Mouse (Mus musculus) kidney, adult 2 months (tissue): ENCODE results near the gene Tufm. TPM values are rescaled to one million over a fixed set of nuclear protein-coding genes. Genes with fewer than 3 reads are reported as not detected.

Experiments
- DNase-seq: peaks from one replicate; pipeline ENCODE4 v3.0.0; 2021
- H3K27ac ChIP-seq: fragments of 200-500 bp; 2 replicates; pipeline ENCODE4 v1.5.1; 2012; ENCODE audit warnings: low read depth, low read length, control low read depth, inconsistent platforms; ENCODE audit not compliant: insufficient read depth
- H3K27me3 ChIP-seq: fragments of 200-500 bp; replicated peaks from 2 replicates; pipeline ENCODE4 v1.6.1; 2012; ENCODE audit warnings: mild to moderate bottlenecking, moderate library complexity, low read length, inconsistent platforms; ENCODE audit not compliant: control insufficient read depth, insufficient read depth
- H3K36me3 ChIP-seq: fragments of 200-500 bp; 2 replicates; pipeline ENCODE4 v1.6.1; 2012; ENCODE audit warnings: mild to moderate bottlenecking, moderate library complexity, low read length, inconsistent platforms; ENCODE audit not compliant: control insufficient read depth, insufficient read depth
- H3K4me1 ChIP-seq: fragments of 200-500 bp; 2 replicates; pipeline ENCODE4 v1.6.1; 2011; ENCODE audit warnings: low read length; ENCODE audit not compliant: control insufficient read depth, insufficient read depth
- H3K4me3 ChIP-seq: fragments of 200-500 bp; 2 replicates; pipeline ENCODE4 v1.5.1; 2011; ENCODE audit warnings: mild to moderate bottlenecking, low read depth, low read length, control low read depth; ENCODE audit not compliant: insufficient read depth
- CTCF ChIP-seq: fragments of 200-500 bp; conservative IDR thresholded peaks from 2 replicates; pipeline ENCODE4 v1.5.1; 2011; ENCODE audit warnings: low read depth, mild to moderate bottlenecking, control low read depth, low read length, moderate library complexity, mixed read lengths; ENCODE audit not compliant: insufficient read depth, insufficient read length
- POLR2A ChIP-seq: fragments of 200-500 bp; IDR thresholded peaks from one replicate; pipeline ENCODE4 v1.6.1; 2011; ENCODE audit warnings: low read depth, low read length, control low read depth
- WGBS: fragments of 180-500 bp; shearing (Covaris S2); methylation state at CpG from one replicate; pipeline ENCODE4 v1.1.7; 2018; 5-methylcytosine and 5-hydroxymethylcytosine counted together
- polyA plus RNA-seq: library from polyadenylated mRNA; depleted of rRNA; stranded (reverse); fragments of >200 nt; gene quantifications from 2 replicates; pipeline ENCODE4 v1.2.3, GENCODE M21; 2012

The Tufm gene
- polyA plus RNA-seq, 1 experiment = 227 TPM

- H3K36me3 ChIP-seq = peaks cover 2% of the 10 kb centered on the region
- 89% methylated on average over 18 of the region's 18 CpGs for WGBS
- no peak for TF ChIP-seq POLR2A
- no peak for TF ChIP-seq CTCF
- H3K4me1 ChIP-seq = no peaks in the 10 kb centered on the region
- H3K4me3 ChIP-seq = no peak overlapping the region
- DNase-seq = no peak
- H3K27me3 ChIP-seq = no peaks in the 10 kb centered on the region
- no peak overlapping the region for H3K27ac ChIP-seq
Measured at GRCm38 (mm10) chr7:126449991-126450390, 37.2 kb upstream of the Tufm start.

DNA sequence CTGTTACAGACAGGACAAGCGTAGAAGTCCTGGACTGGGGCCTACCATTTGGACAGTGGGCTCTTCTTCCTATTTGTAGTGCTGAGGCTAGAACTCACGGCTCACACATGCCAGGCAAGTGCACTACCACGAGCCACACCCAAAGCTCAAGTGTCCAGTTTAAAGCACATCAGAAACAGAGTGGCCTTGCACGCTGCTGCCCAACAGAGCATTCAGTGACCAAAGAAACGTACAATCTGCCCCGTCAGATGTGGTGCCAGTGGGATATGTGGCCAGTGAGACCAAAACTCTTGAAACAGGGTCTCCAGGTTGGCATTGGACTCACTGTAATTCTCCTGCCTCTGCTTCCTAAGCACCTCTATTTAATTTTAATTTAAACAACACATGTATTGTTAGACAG, 36.5 kb upstream of the Tufm start:
- TF ChIP-seq POLR2A (no peak), CTCF (no peak)
- H3K27ac ChIP-seq = no peak overlapping the region
- H3K4me1 ChIP-seq = no peaks in the 10 kb centered on the region
- H3K27me3 ChIP-seq = no peaks in the 10 kb centered on the region
- H3K36me3 ChIP-seq = no peaks in the 10 kb centered on the region; the same call in 1 of the 2 replicates
- no peak overlapping the region for H3K4me3 ChIP-seq
- WGBS = 87% methylated on average over 6 of the region's 6 CpGs
- no peak for DNase-seq

- Histone ChIP-seq H3K27ac (no peak overlapping the region), H3K27me3 (no peaks in the 10 kb centered on the region), H3K4me3 (no peak overlapping the region), H3K36me3 (no peaks in the 10 kb centered on the region), H3K4me1 (no peaks in the 10 kb centered on the region)
- TF ChIP-seq CTCF = no peak
- TF ChIP-seq POLR2A = no peak
- no peak for DNase-seq
- 93% methylated on average over 3 of the region's 3 CpGs for WGBS
Measured at GRCm38 (mm10) chr7:126452244-126452643, 34.9 kb upstream of the Tufm start.

GRCm38 (mm10) chr7:126453861-126454260, 33.3 kb upstream of the Tufm start:
- no peak overlapping the region for H3K4me3 ChIP-seq
- TF ChIP-seq CTCF (no peak), POLR2A (no peak)
- H3K27ac ChIP-seq = no peak overlapping the region
- no peaks in the 10 kb centered on the region for H3K36me3 ChIP-seq
- no peaks in the 10 kb centered on the region for H3K27me3 ChIP-seq
- H3K4me1 ChIP-seq = no peaks in the 10 kb centered on the region
- WGBS = 30% methylated on average over 7 of the region's 7 CpGs
- no peak for DNase-seq

DNA sequence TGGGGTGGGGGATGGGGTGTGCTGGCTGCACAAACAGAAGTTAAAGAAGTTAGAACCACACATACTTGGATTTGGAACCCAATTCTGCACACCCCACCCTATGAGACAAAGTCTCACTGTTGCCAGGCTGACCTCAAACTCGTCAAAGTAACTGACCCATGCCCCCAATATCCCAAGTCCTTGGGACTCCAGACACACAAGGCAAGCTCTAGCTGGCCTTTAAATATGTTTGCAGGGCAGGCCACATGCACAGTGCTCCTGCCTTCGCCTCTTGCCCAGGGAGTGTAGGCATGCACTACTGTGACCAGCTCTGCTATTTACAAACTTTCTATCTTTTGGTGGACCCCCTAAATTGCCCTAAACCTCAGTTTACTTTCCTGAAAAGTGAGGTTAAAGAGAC, 31.9 kb upstream of the Tufm start:
- H3K27ac ChIP-seq = no peak overlapping the region
- no peak overlapping the region for H3K4me3 ChIP-seq
- H3K36me3 ChIP-seq = no peaks in the 10 kb centered on the region
- no peaks in the 10 kb centered on the region for H3K4me1 ChIP-seq
- H3K27me3 ChIP-seq = no peaks in the 10 kb centered on the region
- TF ChIP-seq POLR2A (no peak), CTCF (no peak)
- DNase-seq = no peak
- 63% methylated on average over 2 of the region's 2 CpGs for WGBS

DNA sequence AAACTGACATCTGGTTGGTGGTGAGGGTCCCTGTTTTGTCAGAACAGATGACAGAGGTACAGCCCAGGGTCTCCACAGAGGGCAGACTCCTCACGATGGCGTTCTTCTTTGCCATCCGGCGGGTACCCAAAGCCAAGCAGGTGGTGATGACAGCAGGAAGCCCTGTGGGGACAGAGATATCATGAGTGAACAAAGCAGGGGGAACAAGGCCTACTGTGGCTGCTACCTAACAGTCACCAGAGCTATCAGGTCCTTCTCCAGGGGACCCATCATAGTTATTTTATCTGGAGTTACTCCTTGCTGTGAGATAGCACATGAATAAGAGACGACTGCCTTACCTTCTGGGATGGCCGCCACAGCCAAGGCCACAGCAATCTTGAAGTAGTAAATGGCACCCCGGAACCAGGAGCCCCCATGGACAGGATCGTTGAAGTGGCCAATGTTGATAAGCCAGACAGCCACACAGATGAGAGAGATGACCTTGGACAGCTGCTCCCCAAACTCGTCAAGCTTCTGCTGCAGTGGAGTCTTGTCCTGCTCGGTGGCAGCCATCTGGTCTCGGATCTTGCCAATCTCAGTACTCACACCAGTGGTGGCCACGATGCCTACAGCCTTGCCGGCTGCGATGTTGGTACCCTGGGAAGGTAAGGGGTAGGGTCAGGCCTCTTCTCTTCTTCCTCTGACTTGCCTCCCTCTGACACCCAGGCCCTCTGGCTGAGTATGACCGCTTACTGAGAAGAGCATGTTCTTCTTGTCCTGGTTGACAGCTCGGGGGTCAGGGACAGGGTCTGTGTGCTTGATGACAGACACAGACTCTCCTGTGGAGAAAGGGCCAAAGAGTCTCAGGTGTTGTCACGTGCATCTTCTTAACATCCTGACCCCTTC, 30.5 kb upstream of the Tufm start:
- H3K27me3 ChIP-seq = no peaks in the 10 kb centered on the region
- H3K36me3 ChIP-seq = no peaks in the 10 kb centered on the region
- H3K4me1 ChIP-seq = no peaks in the 10 kb centered on the region
- TF ChIP-seq POLR2A (no peak), CTCF (no peak)
- DNase-seq = no peak
- no peak overlapping the region for H3K27ac ChIP-seq
- no peak overlapping the region for H3K4me3 ChIP-seq
- 90% methylated on average over 17 of the region's 17 CpGs for WGBS

GRCm38 (mm10) chr7:126458225-126458624, 28.9 kb upstream of the Tufm start:
- Histone ChIP-seq H3K36me3 (no peaks in the 10 kb centered on the region), H3K4me3 (no peak overlapping the region), H3K27ac (no peak overlapping the region), H3K27me3 (no peaks in the 10 kb centered on the region), H3K4me1 (no peaks in the 10 kb centered on the region)
- TF ChIP-seq CTCF (no peak), POLR2A (no peak)
- WGBS = 78% methylated on average over 5 of the region's 5 CpGs
- DNase-seq = no peak
